Mouse (Mus musculus) right cerebral cortex, postnatal 10 days (tissue): ENCODE measurements around the gene Zfp800.

Experiments used
- DNase-seq, 2 experiments: peaks; one replicate each; pipeline ENCODE4 v3.0.0; 2021; ENCODE audit warnings: low spot score in 2 of 2

Zfp800 gene

DNA sequence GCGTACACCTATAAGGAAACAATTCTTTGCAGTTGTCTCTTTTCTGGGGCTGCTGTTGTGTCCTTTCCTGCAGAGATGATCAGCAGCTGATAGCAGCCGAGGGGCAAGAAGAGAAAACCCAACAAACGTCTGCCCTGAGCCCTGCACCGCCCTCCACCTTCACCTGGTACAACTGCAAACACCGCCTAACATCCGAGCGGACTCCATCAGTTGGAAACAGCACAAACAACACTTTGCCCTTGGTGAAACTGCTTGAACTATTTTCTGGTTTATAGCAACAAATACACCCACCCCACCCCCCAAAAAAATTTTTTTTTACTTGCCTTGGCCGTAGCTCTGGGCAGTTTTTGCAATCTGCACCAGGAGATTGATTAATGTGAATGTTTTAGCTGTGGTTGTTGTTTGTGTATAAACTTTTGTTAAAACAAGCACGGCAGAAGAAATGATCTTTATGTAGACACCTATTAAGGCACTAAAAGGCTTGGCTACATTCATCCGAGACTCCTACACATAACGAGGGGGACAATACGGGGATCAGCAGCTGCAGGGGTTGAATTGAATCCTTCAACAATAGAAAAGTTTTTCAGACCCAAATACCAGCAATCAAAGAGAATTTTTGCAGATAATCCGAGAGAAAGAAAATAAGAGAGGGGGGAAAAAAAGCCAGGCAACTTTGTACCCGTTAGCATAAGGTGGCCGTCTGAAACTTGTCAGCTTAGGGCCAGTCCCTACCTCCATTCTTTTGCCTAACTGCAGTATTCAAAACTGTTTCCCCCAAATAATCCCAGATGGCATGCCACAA is 1.6 kb downstream of the Zfp800 start:
- no peak for DNase-seq

- DNase-seq = no peak
Measured at GRCm38 (mm10) chr6:28389038-28389437, 8.8 kb downstream of the Zfp800 start.

GRCm38 (mm10) chr6:28385169-28385568 is 12.6 kb downstream of the Zfp800 start:
- no peak for DNase-seq

GRCm38 (mm10) chr6:28381983-28382382 is 15.8 kb downstream of the Zfp800 start:
- DNase-seq = no peak

DNA sequence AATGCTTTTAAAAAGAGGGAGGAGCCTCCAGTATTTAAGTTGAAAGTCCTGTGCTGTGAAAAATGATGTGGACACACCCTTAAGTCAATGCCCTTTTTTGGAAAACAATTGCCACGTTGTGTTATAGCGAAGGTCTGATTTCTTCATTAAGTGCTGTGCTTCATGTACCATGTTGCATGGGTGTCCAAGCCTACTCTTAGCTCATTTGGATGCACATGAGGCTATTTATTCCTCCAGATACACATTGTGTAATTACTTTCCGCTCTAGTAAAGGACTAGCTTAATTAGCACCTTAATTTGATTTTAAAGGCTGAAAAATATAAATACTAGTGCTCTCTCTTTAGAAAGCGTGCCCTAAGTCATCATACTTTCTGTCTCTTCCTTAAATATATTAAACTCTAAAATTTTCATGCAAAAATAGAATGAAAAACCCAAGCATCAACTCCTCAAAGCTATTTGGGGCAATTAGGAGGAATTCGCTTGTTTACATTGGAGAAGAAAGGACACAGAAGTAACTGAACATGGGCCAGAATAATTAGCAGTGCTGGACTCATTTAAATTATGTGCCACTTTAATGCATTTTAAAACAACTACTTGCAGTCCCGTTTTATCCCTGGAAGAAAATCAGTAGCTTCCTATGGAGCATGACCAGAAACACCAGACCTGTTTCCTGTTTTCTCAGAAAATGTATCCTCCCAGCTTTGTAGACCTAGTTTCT is 27.7 kb downstream of the Zfp800 start:
- DNase-seq = no peak

GRCm38 (mm10) chr6:28367575-28367974 is 30.2 kb downstream of the Zfp800 start:
- no peak for DNase-seq

- no peak for DNase-seq
Measured at GRCm38 (mm10) chr6:28351066-28351465, 46.7 kb downstream of the Zfp800 start.

DNA sequence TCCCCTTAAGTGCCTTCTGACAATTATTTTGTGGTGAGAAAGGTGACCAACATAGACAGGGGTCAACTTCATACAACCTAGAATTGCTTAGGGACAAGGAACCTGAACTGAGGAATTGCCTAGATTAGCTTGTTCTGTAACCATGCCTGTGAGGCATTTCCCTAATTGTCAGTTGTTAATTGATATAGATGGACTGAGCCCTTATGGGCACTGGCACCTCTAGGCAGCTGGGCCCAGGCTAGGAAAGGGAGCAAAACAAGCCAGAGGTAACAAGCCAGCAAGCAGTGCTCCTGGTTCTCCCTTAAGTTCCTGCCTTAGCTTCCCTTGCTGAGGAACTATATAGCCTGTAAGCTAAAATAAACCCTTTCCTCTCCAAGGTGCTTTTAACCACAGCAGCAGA is 52.1 kb downstream of the Zfp800 start:
- DNase-seq = no peak

DNA sequence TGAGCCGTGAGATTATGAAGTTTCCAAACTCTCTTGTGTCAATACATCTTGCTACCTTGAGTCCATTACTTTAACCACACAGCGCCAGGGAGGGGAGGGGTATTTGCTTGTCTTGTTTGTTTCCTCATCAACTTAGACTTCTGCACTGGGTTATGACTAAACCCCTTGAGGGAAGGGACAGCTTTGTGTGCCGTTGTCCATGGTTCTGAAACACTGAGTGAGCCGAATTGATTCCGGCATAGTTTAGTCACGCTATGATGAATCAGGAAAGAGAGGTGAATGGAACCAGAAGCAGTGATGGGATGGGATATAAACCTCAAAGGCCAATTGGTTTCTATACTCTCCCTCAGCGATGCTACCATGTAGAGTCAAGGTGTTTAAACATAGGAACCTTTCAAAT is 52.6 kb downstream of the Zfp800 start:
- DNase-seq = no peak

DNA sequence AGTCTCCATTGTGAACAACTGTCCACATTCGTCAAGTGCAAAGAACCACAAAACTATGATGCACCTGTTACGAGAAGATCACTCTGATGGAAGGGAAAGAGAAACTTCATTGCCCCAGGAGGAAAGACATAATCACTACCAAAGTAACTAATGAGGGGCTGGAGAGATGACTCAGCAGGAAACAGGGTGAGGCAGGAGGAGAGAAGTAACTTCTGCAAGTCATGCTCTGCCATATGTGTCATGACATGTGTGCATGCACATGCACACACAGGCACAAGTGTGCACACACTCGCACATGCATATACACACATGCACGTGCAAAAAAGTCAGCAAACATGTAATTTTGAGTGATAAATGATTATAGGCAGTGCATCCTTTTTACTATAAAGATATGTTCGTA is 54.9 kb downstream of the Zfp800 start:
- DNase-seq = no peak

GRCm38 (mm10) chr6:28341174-28341573 is 56.6 kb downstream of the Zfp800 start:
- no peak for DNase-seq

DNA sequence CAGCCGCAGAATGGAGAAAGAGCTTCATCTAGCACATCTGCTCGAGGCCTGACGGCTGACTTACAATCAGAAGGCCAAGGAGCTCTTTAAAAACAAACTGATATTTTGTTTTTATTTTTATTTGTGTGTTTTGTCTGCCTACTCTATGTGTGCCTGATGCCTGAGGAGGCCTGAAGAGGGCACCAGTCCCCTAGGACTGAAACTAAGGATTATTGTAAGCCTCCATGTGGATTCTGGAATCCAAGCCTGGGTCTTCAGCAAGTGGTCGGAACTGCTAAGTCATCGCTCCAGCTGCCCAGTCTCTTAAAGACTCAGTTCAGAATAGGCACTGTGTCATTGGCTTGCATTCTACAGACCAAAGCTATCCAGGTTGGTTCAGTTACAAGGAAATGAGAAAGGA is 58.4 kb downstream of the Zfp800 start:
- no peak for DNase-seq

DNA sequence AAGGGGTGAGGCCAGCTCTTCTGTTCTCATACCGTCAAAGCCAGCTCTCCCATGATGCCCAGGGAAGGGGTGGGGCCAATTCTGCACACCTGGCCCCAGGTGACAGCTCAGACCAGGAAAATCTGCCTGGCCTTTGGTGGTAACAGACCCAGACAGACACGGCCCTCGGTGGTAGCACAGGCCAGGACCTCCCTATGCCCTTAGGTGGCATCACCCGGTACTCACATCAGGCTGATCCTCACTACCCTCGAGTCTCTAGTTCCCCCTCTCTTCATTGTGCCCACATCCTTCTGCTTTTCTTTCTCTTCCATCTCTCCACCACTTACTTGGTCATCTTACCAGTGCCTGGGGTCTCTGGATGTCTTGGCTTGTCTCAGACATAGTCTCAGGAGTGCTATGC is 64.1 kb downstream of the Zfp800 start:
- DNase-seq = no peak

GRCm38 (mm10) chr6:28332546-28332945 is 65.3 kb downstream of the Zfp800 start:
- DNase-seq = no peak

DNA sequence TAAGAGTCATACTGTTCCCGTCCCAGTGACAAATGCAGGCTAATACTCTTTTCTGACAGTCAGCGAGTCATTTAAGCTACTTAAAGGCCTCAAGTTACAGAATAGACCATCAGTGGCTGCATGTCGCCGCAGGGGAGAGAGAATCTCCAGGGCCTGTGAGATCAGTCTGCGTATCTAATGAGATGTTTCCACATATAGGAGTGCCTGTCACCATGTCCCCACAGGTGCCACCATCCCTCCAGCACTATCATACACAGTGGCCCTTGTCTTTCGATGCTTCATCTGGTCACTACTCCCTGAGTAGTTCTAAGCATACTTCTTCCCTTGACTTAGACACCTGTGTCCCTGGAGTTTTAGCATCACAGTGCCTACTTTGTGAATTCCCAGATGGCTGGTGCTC is 68.0 kb downstream of the Zfp800 start:
- DNase-seq = no peak

DNA sequence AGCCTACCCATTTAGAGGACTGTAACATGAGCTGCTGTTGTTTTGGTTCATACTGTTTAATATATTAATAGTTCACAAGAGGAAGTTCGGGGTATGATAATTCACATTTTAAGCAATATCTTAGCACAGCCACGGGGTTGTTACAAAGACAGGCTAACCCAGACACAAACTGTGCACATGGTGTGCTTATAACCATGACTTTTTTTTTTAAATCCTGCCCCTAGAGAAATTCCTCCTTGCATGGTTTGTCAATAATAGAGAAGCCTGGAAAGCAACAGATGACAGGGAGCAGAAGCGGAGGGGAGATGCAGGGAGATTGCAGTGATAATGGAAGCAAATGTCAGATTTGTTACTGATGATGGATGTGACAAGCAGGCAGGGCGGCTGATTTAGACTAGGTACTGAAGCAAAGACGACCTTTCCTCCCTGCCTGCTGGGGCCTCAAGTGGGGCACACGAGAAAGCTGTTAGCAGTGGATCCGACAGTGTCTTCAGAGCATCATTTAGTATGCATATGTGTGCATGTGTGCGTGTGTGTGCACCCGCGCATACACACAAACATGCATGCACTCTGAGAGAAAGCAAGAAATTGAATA is 68.7 kb downstream of the Zfp800 start:
- DNase-seq = no peak

GRCm38 (mm10) chr6:28326720-28327119 is 71.1 kb downstream of the Zfp800 start:
- DNase-seq = no peak

- no peak for DNase-seq
Measured at GRCm38 (mm10) chr6:28322399-28322798, 75.4 kb downstream of the Zfp800 start.

DNA sequence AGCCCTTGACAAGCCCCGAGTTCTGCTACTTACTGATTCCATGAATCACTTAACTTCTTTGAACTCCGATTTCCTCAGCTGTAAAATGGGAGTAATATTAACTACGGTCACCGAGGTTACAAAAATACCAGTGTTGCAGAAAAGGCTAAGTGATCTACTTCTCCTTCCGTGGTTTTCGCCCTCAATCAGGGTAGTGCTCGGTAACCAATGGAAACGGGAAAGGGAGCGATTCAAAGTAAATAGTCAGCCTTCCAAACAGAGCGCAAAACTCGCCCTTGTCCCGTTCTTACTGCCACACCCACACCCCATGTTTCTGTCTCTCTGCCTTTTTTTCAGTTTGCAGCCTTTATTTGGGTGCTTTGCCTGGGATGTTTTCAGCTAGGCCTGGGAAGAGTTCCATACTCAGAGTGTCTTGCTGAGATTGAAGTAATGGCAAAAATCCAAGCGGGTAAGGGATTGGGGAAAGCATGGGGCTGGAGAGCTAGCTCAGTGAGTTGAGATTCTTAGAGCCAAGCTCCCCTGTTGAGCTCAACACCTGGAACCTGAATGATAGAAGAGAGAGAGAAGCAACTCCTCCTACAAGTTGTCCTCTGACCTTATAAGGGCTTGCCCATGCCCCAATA is 78.0 kb downstream of the Zfp800 start:
- DNase-seq = no peak

DNA sequence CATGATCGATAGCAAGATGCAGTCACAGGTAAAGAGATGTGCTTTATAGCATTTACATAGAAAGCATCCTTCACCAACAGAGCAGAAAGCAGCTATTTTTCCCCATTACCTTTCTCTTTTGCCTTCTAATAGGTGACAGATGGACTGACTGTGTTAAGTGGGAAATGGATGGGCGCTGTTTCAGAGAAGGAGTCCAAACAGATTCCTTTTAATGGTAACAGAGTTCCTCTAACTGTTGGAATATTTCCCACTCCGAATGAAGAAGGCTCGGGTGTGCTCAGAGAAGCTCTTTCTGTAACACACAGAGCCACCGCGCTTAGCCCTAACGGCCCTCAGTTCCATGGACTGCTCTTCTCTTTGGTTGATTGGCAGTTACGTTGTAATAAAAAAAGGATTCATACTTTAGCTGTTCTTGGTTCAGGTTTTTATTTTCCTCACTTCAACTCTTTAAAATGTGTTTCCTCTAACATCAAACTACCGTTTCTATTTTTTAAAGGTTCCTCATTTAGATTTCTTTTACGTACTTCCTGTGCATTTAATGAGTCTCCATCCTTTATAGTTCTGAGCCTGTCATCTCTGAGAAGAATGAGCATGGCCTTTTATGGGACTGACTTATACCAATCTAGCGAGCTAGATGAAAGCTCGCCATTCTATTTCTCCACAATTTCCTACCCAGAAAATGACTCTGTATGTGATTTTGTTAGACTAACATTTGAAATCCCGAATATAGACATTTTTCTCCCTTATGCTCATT is 78.8 kb downstream of the Zfp800 start:
- no peak for DNase-seq

DNA sequence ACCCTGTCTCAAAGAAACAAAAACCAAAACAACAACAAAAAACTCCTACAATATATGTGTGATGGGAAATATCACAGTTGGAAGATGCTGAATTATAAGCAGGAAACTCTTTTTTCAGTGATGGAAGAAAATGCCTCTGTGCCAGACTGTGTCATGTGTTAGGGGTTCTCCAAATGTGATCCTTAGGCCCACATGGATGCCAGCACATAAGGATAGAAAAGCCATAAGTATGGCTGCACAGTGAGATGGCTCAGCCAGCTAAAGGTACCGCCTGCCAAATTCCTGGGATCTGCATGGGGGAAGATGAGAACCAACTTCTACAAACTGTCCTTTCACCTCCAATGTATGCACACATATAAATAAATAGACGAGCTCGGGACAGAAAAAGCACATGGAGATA is 82.6 kb downstream of the Zfp800 start:
- no peak for DNase-seq

DNA sequence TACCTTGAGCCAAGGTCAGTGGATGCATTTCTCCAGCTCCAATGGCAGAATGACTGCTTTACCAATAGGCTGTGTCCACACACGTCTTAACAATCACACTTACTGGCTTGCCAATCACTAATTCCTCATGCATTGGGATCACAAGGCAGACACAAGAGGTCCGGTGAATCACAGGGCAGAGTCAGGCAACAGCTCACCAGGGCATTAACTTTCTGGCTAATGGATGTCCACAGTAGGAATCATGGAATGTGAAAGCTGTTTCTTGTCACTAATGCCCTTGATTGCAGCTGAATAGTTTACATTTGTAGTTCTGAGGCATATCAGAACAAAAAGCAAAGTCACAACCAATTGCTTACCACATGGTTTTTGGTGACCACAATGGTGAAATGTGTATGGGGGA is 85.7 kb downstream of the Zfp800 start:
- no peak for DNase-seq
